Mouse (Mus musculus) fat pad, adult 2 months (tissue): ENCODE measurements around the gene Lama5.

ENCODE experiments used
- DNase-seq: peaks from one replicate; pipeline ENCODE4 v3.0.0-alpha.2; 2011; ENCODE audit warnings: low read depth, low spot score; ENCODE audit errors: extremely low read depth

Gene Lama5

GRCm38 (mm10) chr2:180158627-180159026 is 67.0 kb downstream of the Lama5 start:
- DNase-seq = no peak

GRCm38 (mm10) chr2:180154796-180155195 is 70.9 kb downstream of the Lama5 start:
- no peak for DNase-seq

DNA sequence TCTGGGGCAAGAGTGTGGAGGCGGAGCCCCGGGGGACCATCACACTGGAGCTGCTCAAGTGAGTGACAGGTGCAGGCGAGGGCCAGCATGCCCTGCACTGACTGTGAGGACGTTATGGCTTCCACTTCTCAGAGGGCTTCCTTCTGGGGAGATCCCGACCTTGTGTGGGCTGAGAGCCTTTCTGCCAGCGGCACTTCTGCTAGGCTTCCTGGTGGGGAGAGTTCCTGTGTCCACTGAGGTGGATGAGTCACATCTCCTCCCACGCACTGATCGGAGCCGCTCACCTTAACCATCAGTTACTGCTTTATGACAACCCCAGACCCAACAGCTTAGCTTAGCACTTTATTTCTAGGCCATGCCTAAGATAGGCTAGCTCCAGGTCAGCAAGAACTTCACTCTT is 77.1 kb downstream of the Lama5 start:
- no peak for DNase-seq

- DNase-seq = no peak
Observed at GRCm38 (mm10) chr2:180147379-180147778, 78.3 kb downstream of the Lama5 start.

GRCm38 (mm10) chr2:180146091-180146490 is 79.6 kb downstream of the Lama5 start:
- no peak for DNase-seq

DNA sequence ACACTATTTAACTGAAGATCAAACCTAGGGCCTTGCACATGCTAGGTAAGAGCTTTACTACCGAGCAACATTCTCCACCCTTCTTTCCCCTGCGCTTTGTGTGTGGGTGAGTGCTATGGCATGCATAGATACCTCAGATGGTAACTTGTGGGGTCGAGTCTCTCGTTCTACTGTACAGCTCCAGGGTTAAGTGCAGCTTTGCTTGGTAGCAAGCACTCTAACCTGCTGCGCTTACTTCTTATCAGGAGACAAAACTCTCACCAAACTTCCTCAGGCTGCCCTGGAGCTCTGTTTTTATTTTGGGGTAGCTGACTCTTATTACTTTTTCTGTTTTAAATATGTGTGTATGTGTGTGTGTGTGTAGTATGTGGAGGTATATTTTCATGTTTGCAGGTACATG is 90.2 kb downstream of the Lama5 start:
- no peak for DNase-seq

DNA sequence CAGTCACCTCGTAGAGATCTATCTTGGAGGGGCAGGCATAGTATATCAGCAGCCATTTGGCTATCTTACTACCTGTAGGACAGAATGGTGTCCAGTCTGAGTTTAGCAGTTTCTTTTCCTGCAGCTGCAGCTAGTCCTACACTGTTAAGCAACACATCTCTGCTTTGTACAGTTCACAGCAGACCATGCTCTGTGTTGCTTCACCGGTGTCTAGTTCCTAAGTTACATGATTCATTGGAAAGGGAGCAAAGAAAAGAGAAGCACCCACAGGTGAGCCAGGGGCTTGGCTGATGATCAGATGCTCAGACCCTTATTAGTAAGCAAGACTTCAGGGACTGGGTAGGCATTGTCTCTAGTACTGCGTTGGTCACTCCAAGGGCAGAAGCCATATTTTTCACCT is 91.7 kb downstream of the Lama5 start:
- DNase-seq = no peak

GRCm38 (mm10) chr2:180133231-180133630 is 92.4 kb downstream of the Lama5 start:
- no peak for DNase-seq

DNA sequence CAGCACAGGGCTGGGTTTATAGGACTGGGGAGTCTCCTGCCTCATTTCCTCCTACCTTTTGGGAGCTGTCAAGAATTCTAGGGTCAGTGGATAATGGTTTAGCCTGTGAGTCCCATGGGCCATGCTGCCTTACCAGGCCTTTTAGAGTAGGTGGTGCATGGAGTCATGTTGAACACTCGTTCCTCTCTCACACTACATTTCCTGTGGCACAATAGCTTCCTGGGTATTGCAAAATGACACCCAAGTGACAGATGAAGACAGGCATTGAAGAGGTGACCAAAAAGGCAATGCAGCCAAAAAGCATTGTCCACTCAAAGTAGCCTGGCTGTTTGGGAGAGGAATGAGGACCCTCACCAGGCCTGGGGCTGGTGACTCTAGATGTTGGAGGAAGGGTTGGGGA is 98.0 kb downstream of the Lama5 start:
- no peak for DNase-seq
